Mouse (Mus musculus) thymus, adult 2 months (tissue): Measurements from ENCODE around the gene Edn2. TPM values are rescaled to one million over a fixed set of nuclear protein-coding genes. Genes with fewer than 3 reads are reported as not detected.

Experiments
- DNase-seq: peaks from one replicate; pipeline ENCODE4 v3.0.0; 2021
- H3K27ac ChIP-seq: fragments of 200-500 bp; 2 replicates; pipeline ENCODE4 v1.5.1; 2012; ENCODE audit warnings: low read length, control low read depth; ENCODE audit not compliant: control insufficient read depth, insufficient read depth
- H3K27me3 ChIP-seq: fragments of 200-500 bp; 2 replicates; pipeline ENCODE4 v1.6.1; 2012; ENCODE audit warnings: mild to moderate bottlenecking, low read length, moderate library complexity, mixed read lengths; ENCODE audit not compliant: control insufficient read depth, insufficient read depth
- H3K36me3 ChIP-seq: fragments of 200-500 bp; 2 replicates; pipeline ENCODE4 v1.6.1; 2012; ENCODE audit warnings: mild to moderate bottlenecking, low read length, moderate library complexity; ENCODE audit not compliant: control insufficient read depth, insufficient read depth
- H3K4me1 ChIP-seq: fragments of 200-500 bp; replicated peaks from 2 replicates; pipeline ENCODE4 v1.6.1; 2012; ENCODE audit warnings: low read length; ENCODE audit not compliant: control insufficient read depth, insufficient read depth
- H3K4me3 ChIP-seq: fragments of 200-500 bp; 2 replicates; pipeline ENCODE4 v1.5.1; 2012; ENCODE audit warnings: mild to moderate bottlenecking, low read length, control low read depth, moderate library complexity; ENCODE audit not compliant: control insufficient read depth, insufficient read depth
- CTCF ChIP-seq: fragments of 200-500 bp; IDR thresholded peaks from 2 replicates; pipeline ENCODE4 v1.5.1; 2012; ENCODE audit warnings: mild to moderate bottlenecking, control low read depth, low read length, moderate library complexity, borderline replicate concordance; ENCODE audit not compliant: control insufficient read depth, poor library complexity, insufficient read depth; ENCODE audit errors: extremely low read depth
- POLR2A ChIP-seq: fragments of 200-500 bp; IDR thresholded peaks from 2 replicates; pipeline ENCODE4 v1.6.1; 2012; ENCODE audit warnings: mild to moderate bottlenecking, low read length, control low read depth, moderate library complexity; ENCODE audit not compliant: control insufficient read depth, poor library complexity, insufficient read depth; ENCODE audit errors: extremely low read depth
- WGBS: fragments of 180-500 bp; shearing (Covaris S2); methylation state at CpG from one replicate; pipeline ENCODE4 v1.1.7; 2018; 5-methylcytosine and 5-hydroxymethylcytosine counted together
- polyA plus RNA-seq: library from polyadenylated mRNA; depleted of rRNA; stranded (reverse); fragments of >200 nt; gene quantifications from 2 replicates; pipeline ENCODE4 v1.2.3, GENCODE M21; 2012; rRNA removed

Gene Edn2
- polyA plus RNA-seq, 1 experiment = 1.2 TPM

GRCm38 (mm10) chr4:120215915-120216591 is 55.0 kb downstream of the Edn2 start:
- WGBS = 37% methylated on average over 10 of the region's 10 CpGs
- DNase-seq = peak; percentile 37
- Histone ChIP-seq H3K4me1 (no peaks in the 10 kb centered on the region), H3K36me3 (no peaks in the 10 kb centered on the region), H3K4me3 (no peak overlapping the region), H3K27me3 (no peaks in the 10 kb centered on the region), H3K27ac (no peak overlapping the region)
- no peak for TF ChIP-seq POLR2A
- peak; percentile 58; the same call in 1 of the 2 replicates for TF ChIP-seq CTCF

DNA sequence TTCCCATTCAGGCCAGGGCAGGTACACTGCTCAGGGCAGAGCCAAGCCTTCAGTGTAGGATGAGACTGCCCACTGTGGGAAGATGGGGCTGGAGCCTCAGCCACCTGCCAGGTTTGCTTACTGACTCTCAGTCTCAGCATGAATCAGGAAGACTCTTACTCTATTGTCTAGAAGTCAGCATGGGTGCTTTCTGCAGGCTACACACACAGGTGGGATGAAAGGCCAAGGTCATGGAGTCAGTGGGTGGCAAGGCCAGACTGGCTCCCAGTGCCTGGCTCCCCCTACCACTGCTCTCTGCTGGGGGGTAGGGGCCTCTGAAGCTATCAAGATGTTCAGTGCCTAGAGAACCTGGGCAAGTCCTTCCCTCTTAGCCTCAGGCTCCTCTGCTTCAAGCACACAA is 55.9 kb downstream of the Edn2 start:
- H3K36me3 ChIP-seq = no peaks in the 10 kb centered on the region
- no peak for TF ChIP-seq CTCF
- no peak for TF ChIP-seq POLR2A

More for the DNA sequence above, 55.9 kb downstream of the Edn2 start:
- no peak for DNase-seq
- H3K4me1 ChIP-seq = no peaks in the 10 kb centered on the region
- H3K27me3 ChIP-seq = no peaks in the 10 kb centered on the region
- H3K27ac ChIP-seq = no peak overlapping the region
- H3K4me3 ChIP-seq = no peak overlapping the region

Other genes with a start within 250 kb of the Edn2 start
- not detected in 2 replicates for gene AL607142.1, start 96.2 kb upstream of the Edn2 start, polyA plus RNA-seq
- 0.47 and 0.82 TPM in 2 replicates for gene Foxo6, start 126.1 kb downstream of the Edn2 start, polyA plus RNA-seq
- gene Scmh1, start 244.1 kb downstream of the Edn2 start, polyA plus RNA-seq = 41.7 and 48.3 TPM in 2 replicates